Mouse (Mus musculus): Measurements from ENCODE around the gene Fhl3. TPM values are rescaled to one million over a fixed set of nuclear protein-coding genes. Genes with fewer than 3 reads are reported as not detected.

The Fhl3 gene
- polyA plus RNA-seq (2014; fragmentation: Illumina TruSeq; extraction: RNeasy Lipid Tissue Mini Kit (QIAGEN cat#74804); ENCODE audit: low read depth, low replicate concordance): 0.58 TPM

DNA sequence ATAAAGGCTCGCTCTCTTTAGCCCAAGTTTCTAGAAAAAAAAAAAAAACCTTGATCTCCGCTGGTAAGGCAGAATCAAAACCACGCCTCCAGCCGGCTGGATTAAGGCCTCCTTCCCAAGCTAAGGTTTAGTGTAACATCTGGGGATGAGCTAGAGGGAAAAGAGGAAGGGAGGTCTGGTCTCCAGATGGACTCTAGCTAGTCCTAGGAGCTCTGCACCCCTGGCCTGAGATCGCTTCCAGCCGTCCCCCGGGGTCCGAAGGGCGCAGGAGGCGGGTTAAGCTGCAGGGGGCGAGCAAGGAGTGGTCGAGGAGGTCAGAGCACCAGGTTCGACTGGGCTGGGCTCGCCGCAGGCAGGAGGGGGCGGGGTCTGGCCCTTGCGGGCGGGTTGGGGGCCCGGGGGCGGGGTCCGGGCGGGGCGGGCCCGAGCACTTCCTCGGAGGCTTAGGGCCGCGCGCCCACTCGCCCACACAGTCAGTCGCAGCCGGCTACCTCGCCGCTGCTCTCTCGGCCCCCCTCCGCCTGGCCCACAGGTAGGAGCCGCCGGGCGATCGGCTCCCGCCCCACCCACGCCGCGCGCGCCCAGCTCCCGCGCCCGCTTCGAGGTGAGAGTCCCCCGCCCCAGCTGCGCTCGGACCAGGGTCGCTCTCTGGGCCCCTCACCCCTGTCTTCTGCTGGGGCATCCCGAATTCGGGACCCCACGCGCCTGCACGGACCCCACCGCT lies at the start of gene Fhl3:
TSS of gene Fhl3 (plus strand) at position 454 of the 724 bp plus-strand sequence.

GRCm38 (mm10) chr4:124656518-124656853 lies 44.0 kb upstream of the Fhl3 start, which contains the start of gene Pou3f1:
TSS of gene Pou3f1 (plus strand) at chr4:124656807.

GRCm38 (mm10) chr4:124693135-124693894 lies 7.2 kb upstream of the Fhl3 start, which contains the start of gene Utp11:
TSS of gene Utp11 (minus strand) at chr4:124693600.

GRCm38 (mm10) chr4:124714545-124715481 lies 14.3 kb downstream of the Fhl3 start, which contains the start of gene Sf3a3:
TSS of gene Sf3a3 (plus strand) at chr4:124714776.

GRCm38 (mm10) chr4:124741376-124742343 lies 41.2 kb downstream of the Fhl3 start, which contains the start of gene Inpp5b:
TSS of gene Inpp5b (plus strand) at chr4:124741850.

Other genes starting within 250 kb of the Fhl3 start
- gene 3100002H09Rik, start 89.9 kb upstream of the Fhl3 start, polyA plus RNA-seq (2014; fragmentation: Illumina TruSeq; extraction: RNeasy Lipid Tissue Mini Kit (QIAGEN cat#74804); ENCODE audit: low read depth, low replicate concordance): not detected
- not detected for gene Pou3f1, start 43.9 kb upstream of the Fhl3 start, polyA plus RNA-seq (2014; fragmentation: Illumina TruSeq; extraction: RNeasy Lipid Tissue Mini Kit (QIAGEN cat#74804); ENCODE audit: low read depth, low replicate concordance)
- gene Utp11, start 7.1 kb upstream of the Fhl3 start, polyA plus RNA-seq (2014; fragmentation: Illumina TruSeq; extraction: RNeasy Lipid Tissue Mini Kit (QIAGEN cat#74804); ENCODE audit: low read depth, low replicate concordance): 64.4 TPM
- gene Sf3a3, start 14.1 kb downstream of the Fhl3 start, polyA plus RNA-seq (2014; fragmentation: Illumina TruSeq; extraction: RNeasy Lipid Tissue Mini Kit (QIAGEN cat#74804); ENCODE audit: low read depth, low replicate concordance): 31.5 TPM
- gene Inpp5b, start 41.1 kb downstream of the Fhl3 start, polyA plus RNA-seq (2014; fragmentation: Illumina TruSeq; extraction: RNeasy Lipid Tissue Mini Kit (QIAGEN cat#74804); ENCODE audit: low read depth, low replicate concordance): 12.0 TPM
- 11.6 TPM for gene Mtf1, start 101.4 kb downstream of the Fhl3 start, polyA plus RNA-seq (2014; fragmentation: Illumina TruSeq; extraction: RNeasy Lipid Tissue Mini Kit (QIAGEN cat#74804); ENCODE audit: low read depth, low replicate concordance)
- gene Yrdc, start 150.0 kb downstream of the Fhl3 start, polyA plus RNA-seq (2014; fragmentation: Illumina TruSeq; extraction: RNeasy Lipid Tissue Mini Kit (QIAGEN cat#74804); ENCODE audit: low read depth, low replicate concordance): 37.0 TPM
- gene 1110065P20Rik, start 150.5 kb downstream of the Fhl3 start, polyA plus RNA-seq (2014; fragmentation: Illumina TruSeq; extraction: RNeasy Lipid Tissue Mini Kit (QIAGEN cat#74804); ENCODE audit: low read depth, low replicate concordance): 2.3 TPM
- 2.3 TPM for gene Maneal, start 161.5 kb downstream of the Fhl3 start, polyA plus RNA-seq (2014; fragmentation: Illumina TruSeq; extraction: RNeasy Lipid Tissue Mini Kit (QIAGEN cat#74804); ENCODE audit: low read depth, low replicate concordance)
- 0.12 TPM for gene Epha10, start 180.2 kb downstream of the Fhl3 start, polyA plus RNA-seq (2014; fragmentation: Illumina TruSeq; extraction: RNeasy Lipid Tissue Mini Kit (QIAGEN cat#74804); ENCODE audit: low read depth, low replicate concordance)
- gene 9930104L06Rik, start 236.3 kb downstream of the Fhl3 start, polyA plus RNA-seq (2014; fragmentation: Illumina TruSeq; extraction: RNeasy Lipid Tissue Mini Kit (QIAGEN cat#74804); ENCODE audit: low read depth, low replicate concordance): 7.6 TPM
- gene Cdca8, start 238.6 kb downstream of the Fhl3 start, polyA plus RNA-seq (2014; fragmentation: Illumina TruSeq; extraction: RNeasy Lipid Tissue Mini Kit (QIAGEN cat#74804); ENCODE audit: low read depth, low replicate concordance): 9.7 TPM

Measured in adrenal gland, adult 10 weeks (tissue).